Mouse (Mus musculus) cerebellum, adult (tissue): ENCODE results near the gene Olfr60.

Experiments
- ATAC-seq: cut with Nextera tagmentation; 2 replicates; pipeline ENCODE4 v1.9.2; 2017; ENCODE audit warnings: mild to moderate bottlenecking, moderate library complexity, mixed read lengths; ENCODE audit not compliant: insufficient number of reproducible peaks, low FRiP score, low TSS enrichment

The Olfr60 gene

DNA sequence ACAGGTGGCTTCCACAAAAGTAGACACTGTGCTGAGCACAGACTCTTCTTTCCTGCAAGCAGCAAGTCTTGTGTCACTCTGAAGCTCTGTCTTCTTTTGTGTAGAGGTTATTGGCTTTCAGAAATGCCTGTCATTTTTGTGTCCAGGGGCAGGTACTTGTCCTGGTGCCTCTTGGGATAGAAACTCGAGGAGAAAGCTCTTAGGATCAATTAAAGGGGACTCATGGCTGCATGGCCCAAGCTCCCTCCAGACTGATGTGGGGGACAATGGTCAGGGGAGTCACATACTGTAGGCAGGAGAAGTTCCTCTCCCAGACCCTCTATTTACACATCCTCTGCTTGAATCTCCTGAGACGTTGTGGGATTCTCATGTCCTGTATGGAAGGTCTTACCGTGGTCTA is at the start of gene Olfr60:
TSS of gene Olfr60 (minus strand) at position 101 of the 400 bp plus-strand sequence.
- ATAC-seq = no peak

DNA sequence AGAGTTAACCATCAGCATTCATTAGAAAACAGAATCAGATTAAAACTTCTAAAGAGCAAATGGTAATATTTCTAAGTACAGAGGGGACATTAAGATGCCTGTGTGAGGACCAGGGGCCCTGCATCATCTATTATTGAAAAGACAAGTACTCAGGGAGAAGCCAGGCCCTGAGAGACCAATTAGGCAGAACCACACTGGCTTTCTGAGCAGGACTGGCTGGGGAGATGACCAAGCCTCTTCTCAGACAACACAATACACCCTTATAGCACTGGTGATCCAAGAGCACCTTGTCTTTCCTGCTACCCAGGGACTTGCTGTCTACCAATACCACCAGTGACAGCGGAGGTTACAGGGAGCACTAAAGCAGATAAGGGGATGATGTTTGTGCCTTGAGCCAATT is 41.3 kb upstream of the Olfr60 start, which contains the start of gene Olfr531:
TSS of gene Olfr531 (minus strand) at position 101 of the 400 bp plus-strand sequence.
- no peak for ATAC-seq

- no peak for ATAC-seq
Measured at GRCm38 (mm10) chr7:140376911-140377310, 15.4 kb upstream of the Olfr60 start.

DNA sequence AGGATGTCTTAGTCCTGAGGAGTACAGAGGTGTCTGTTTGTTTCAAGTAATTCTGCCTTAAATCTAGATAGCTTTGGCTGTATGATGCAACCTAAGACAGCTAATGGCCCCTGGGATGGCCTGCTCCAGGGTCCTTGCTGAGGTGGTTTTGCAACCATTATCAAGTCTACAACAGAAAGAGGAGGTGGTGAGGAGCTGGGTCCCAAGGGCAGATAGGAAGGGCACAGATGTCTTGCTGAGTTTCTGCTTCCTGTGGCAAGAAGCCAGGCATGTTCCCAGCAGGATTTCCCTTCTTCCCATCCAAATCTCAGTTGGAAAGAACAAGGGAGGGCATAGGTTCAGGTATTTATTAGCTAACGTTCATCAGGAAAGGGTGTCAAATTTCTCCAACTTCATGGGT is 14.8 kb upstream of the Olfr60 start, which contains the start of gene Olfr530:
TSS of gene Olfr530 (minus strand) at position 101 of the 400 bp plus-strand sequence.
- no peak for ATAC-seq

GRCm38 (mm10) chr7:140374300-140374699 is 12.8 kb upstream of the Olfr60 start:
- ATAC-seq = no peak

- no peak for ATAC-seq
Measured at GRCm38 (mm10) chr7:140333717-140334116, 27.8 kb downstream of the Olfr60 start, which contains the start of gene Olfr527. Gene Olfr527, plus strand, starts transcription at chr7:140334017.

- no peak for ATAC-seq
Measured at GRCm38 (mm10) chr7:140329766-140330304, 31.6 kb downstream of the Olfr60 start.

DNA sequence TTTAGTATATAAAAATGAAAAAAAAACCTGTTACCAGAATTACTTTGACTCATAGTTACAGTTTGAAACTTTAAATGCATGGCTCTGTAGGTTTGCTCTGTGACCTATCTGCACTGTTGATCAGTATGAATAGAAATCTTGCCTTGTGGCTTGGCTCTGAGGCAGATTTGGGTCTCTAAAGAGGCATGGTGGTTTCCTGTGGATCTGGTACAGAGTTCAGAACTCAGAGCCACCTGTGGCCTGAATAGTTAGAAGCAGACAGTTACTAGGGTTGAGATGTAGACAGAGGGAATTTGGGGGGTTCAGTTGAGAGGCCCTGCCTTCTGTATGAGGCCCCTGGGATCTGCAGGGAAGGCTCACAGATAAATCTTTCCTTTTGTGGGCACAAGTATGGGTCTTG is 40.3 kb downstream of the Olfr60 start:
- ATAC-seq = no peak

GRCm38 (mm10) chr7:140320558-140320957 is 40.9 kb downstream of the Olfr60 start, which contains the start of gene Olfr525:
Gene Olfr525, plus strand, starts transcription at chr7:140320858.
- ATAC-seq = no peak

- no peak for ATAC-seq
Measured at GRCm38 (mm10) chr7:140319861-140320385, 41.5 kb downstream of the Olfr60 start.

DNA sequence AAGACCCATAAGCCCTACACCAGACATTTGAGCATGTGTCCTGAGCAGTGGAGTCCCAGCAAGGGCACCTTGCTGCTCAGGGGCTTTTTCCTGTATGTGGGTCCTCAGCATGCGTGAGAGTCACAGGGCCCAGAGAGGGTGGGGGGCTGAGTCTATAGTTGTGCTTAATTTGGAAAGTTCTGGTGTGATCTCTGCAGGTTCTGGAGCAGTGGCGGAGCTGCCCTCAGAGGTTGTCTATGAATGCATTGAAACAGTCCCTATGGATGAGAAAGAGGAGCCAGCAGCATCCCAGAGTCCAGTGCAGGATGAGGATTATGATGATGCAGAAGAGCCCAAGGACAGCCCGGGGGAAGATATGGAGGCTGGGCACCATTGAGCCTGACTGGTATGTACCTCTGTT is 62.1 kb downstream of the Olfr60 start:
- ATAC-seq = no peak

GRCm38 (mm10) chr7:140296876-140297275 is 64.6 kb downstream of the Olfr60 start:
- no peak for ATAC-seq

GRCm38 (mm10) chr7:140295746-140296145 is 65.7 kb downstream of the Olfr60 start:
- ATAC-seq = no peak
